Mouse (Mus musculus): ENCODE measurements at regions not wholly inside any gene's neighbourhood (a gene's known extent, or its start where the extent isn't known, plus 50 kb on each side); places are given as distances from the start of the nearest gene placed in this dataset.

DNA sequence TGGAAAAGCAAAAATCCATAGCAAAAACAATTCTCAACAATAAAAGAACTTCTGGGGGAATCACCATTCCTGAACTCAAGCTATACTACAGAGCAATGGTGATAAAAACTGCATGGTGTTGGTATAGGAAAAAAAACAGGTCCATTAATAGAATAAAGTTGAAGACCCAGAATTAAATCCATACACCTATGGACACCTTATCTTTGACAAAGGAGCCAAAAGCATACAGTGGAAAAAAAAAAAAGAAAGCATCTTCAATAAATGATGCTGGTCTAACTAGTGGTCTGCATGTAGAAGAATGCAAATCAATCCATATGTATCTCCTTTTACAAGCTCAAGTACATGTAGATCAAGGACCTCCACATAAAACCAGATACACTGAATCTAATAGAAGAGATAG lies 291.8 kb upstream of the Plscr5 start:
- Histone ChIP-seq H3K9me3 (replicated peaks; ENCODE audit: low read length) (no peaks in the 10 kb centered on the region), H3K4me3 (replicated peaks; ENCODE audit: low read depth, low read length) (no peak overlapping the region), H3K36me3 (ENCODE audit: insufficient read depth, low read length) (no peaks in the 10 kb centered on the region), H3K4me2 (ENCODE audit: low read length) (no peak overlapping the region), H3K27me3 (ENCODE audit: insufficient read depth, low read length) (no peaks in the 10 kb centered on the region), H3K4me1 (replicated peaks; ENCODE audit: insufficient read depth, low read length) (no peaks in the 10 kb centered on the region), H3K9ac (ENCODE audit: low read depth, low read length) (no peak overlapping the region), H3K27ac (no peak overlapping the region)
- ATAC-seq (replicated peaks; ENCODE audit: low FRiP score, low read depth): no peak
- DNase-seq (ENCODE audit: low spot score): no peak
- no peak for TF ChIP-seq CTCF (IDR thresholded peaks at IDR 0.05; ENCODE audit: low read depth)

DNA sequence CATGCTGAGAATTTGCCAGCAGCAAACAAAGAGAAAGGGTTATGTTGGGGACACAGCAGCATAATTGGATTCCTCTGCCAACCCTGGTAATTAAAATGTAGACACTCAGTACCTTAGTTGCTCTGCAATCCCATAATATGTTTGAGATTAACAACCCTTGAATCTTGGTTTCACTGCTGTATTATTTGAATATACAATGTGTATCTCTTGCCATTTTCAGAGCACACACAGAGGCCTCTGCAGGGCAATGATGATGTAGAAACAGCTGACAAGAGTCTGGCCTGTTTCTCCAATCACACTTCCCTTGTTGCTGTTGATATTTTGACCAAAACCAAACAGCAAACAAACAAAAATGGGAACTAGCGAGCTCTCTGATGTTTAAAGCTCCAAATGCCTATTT lies 315.9 kb upstream of the Plscr5 start:
- Histone ChIP-seq H3K9ac (ENCODE audit: low read depth, low read length) (no peak overlapping the region), H3K27ac (no peak overlapping the region), H3K4me3 (replicated peaks; ENCODE audit: low read depth, low read length) (no peak overlapping the region), H3K36me3 (ENCODE audit: insufficient read depth, low read length) (no peaks in the 10 kb centered on the region), H3K4me2 (ENCODE audit: low read length) (no peak overlapping the region), H3K9me3 (replicated peaks; ENCODE audit: low read length) (no peaks in the 10 kb centered on the region), H3K4me1 (replicated peaks; ENCODE audit: insufficient read depth, low read length) (no peaks in the 10 kb centered on the region), H3K27me3 (ENCODE audit: insufficient read depth, low read length) (no peaks in the 10 kb centered on the region)
- DNase-seq (ENCODE audit: low spot score) (no peak), ATAC-seq (replicated peaks; ENCODE audit: low FRiP score, low read depth) (no peak)
- TF ChIP-seq CTCF (IDR thresholded peaks at IDR 0.05; ENCODE audit: low read depth): no peak
- 76% methylated on average over 1 of the region's 1 CpGs for WGBS

GRCm38 (mm10) chr9:91831556-91831955 lies 361.2 kb upstream of the Plscr5 start:
- no peaks in the 10 kb centered on the region for H3K27me3 ChIP-seq (ENCODE audit: insufficient read depth, low read length)
- DNase-seq (ENCODE audit: low spot score) (no peak), ATAC-seq (replicated peaks; ENCODE audit: low FRiP score, low read depth) (no peak)
- no peak overlapping the region for H3K4me2 ChIP-seq (ENCODE audit: low read length)
- H3K4me3 ChIP-seq (replicated peaks; ENCODE audit: low read depth, low read length): no peak overlapping the region
- no peak overlapping the region for H3K9ac ChIP-seq (ENCODE audit: low read depth, low read length)
- 61% methylated on average over 3 of the region's 3 CpGs for WGBS
- H3K36me3 ChIP-seq (ENCODE audit: insufficient read depth, low read length): no peaks in the 10 kb centered on the region
- no peaks in the 10 kb centered on the region for H3K4me1 ChIP-seq (replicated peaks; ENCODE audit: insufficient read depth, low read length)
- TF ChIP-seq CTCF (IDR thresholded peaks at IDR 0.05; ENCODE audit: low read depth): no peak
- no peak overlapping the region for H3K27ac ChIP-seq
- no peaks in the 10 kb centered on the region for H3K9me3 ChIP-seq (replicated peaks; ENCODE audit: low read length)

DNA sequence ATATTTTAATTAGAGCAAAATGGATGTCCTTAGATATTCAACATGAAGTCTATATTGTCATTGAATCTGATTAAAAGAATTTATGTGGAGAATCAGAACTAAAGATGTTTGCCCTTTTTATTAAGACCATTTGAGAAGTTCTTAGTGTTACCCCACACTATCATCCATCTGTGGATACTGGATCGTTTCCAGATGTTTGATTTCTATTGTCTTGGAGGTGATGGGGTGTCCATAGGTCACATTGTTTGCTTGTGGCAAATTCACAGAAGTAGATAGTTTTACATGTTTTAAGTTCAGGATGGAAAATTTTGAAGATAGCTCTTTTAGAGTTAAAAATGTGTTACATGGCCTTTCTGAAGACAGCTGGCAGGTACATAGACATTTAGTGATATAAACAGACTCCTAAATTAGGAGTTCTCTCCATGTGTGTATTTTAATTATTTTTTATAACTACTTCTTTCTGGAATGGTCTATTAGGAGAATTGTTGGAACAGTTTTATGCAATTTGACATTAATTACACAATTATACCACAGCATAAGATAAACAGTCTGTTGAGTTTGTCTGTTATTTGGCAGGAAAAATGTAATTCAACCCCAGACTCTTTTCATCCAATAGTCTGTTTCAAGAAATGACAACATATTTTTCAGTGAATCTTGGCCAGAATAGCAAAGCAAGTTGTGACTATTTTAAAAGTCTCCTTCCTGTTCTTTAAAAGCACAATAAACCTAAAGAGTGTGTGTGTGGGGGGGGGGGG lies 368.8 kb upstream of the Plscr5 start:
- peak; percentile 40 for DNase-seq (ENCODE audit: low spot score)
- TF ChIP-seq CTCF (IDR thresholded peaks at IDR 0.05; ENCODE audit: low read depth): no peak
- ATAC-seq (replicated peaks; ENCODE audit: low FRiP score, low read depth): no peak
- 74% methylated on average over 1 of the region's 1 CpGs for WGBS
- Histone ChIP-seq H3K27ac (no peak overlapping the region), H3K9ac (ENCODE audit: low read depth, low read length) (no peak overlapping the region), H3K27me3 (ENCODE audit: insufficient read depth, low read length) (no peaks in the 10 kb centered on the region), H3K4me2 (ENCODE audit: low read length) (no peak overlapping the region), H3K4me3 (replicated peaks; ENCODE audit: low read depth, low read length) (no peak overlapping the region), H3K4me1 (replicated peaks; ENCODE audit: insufficient read depth, low read length) (no peaks in the 10 kb centered on the region), H3K36me3 (ENCODE audit: insufficient read depth, low read length) (no peaks in the 10 kb centered on the region), H3K9me3 (replicated peaks; ENCODE audit: low read length) (no peaks in the 10 kb centered on the region)

DNA sequence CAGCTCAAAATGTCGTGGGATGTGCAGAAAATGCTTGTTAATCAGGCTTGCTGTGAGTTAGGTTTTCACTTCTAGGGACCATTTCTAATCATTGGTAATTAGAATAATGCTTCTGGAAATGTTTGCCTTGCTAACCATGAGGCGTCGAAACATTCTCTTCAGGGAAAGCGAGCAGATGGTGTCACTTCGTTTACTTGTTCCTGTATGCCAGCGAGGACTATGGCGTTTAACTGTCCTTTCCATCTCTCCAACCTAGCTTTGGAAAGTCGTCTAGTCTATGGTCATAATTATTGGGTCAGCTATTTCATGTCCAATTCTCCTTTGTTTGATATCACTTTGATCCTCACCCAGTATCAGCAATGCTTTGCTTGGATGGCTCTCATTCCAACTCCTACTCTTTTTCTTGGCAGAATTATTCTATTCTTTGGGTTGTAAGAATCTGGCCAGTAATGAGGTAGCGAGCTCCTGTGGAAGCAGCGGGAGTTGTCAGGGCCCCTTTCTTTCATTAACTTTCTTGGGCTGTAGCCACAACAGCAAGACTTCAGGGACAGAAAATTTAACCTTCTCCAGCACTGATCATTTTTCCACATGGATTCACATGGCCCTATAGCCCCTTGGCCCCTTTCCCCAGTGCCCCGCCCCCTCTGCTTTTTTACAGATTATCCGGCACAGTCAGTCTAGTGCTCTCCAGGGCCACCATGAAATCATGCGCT lies 374.0 kb upstream of the Plscr5 start:
- H3K9ac ChIP-seq (ENCODE audit: low read depth, low read length): no peak overlapping the region
- no peak overlapping the region for H3K27ac ChIP-seq
- no peak overlapping the region for H3K4me3 ChIP-seq (replicated peaks; ENCODE audit: low read depth, low read length)
- no peaks in the 10 kb centered on the region for H3K9me3 ChIP-seq (replicated peaks; ENCODE audit: low read length)
- no peaks in the 10 kb centered on the region for H3K36me3 ChIP-seq (ENCODE audit: insufficient read depth, low read length)
- ATAC-seq (replicated peaks; ENCODE audit: low FRiP score, low read depth) (no peak), DNase-seq (ENCODE audit: low spot score) (no peak)
- TF ChIP-seq CTCF (IDR thresholded peaks at IDR 0.05; ENCODE audit: low read depth): no peak
- no peaks in the 10 kb centered on the region for H3K4me1 ChIP-seq (replicated peaks; ENCODE audit: insufficient read depth, low read length)
- WGBS: 71% methylated on average over 13 of the region's 13 CpGs
- H3K4me2 ChIP-seq (ENCODE audit: low read length): no peak overlapping the region
- no peaks in the 10 kb centered on the region for H3K27me3 ChIP-seq (ENCODE audit: insufficient read depth, low read length)

GRCm38 (mm10) chr9:91803372-91803961 lies 389.3 kb upstream of the Plscr5 start:
- ATAC-seq (replicated peaks; ENCODE audit: low FRiP score, low read depth): no peak
- Histone ChIP-seq H3K27me3 (ENCODE audit: insufficient read depth, low read length) (no peaks in the 10 kb centered on the region), H3K4me2 (ENCODE audit: low read length) (no peak overlapping the region), H3K9ac (ENCODE audit: low read depth, low read length) (no peak overlapping the region), H3K9me3 (replicated peaks; ENCODE audit: low read length) (no peaks in the 10 kb centered on the region), H3K4me3 (replicated peaks; ENCODE audit: low read depth, low read length) (no peak overlapping the region), H3K27ac (no peak overlapping the region), H3K4me1 (replicated peaks; ENCODE audit: insufficient read depth, low read length) (no peaks in the 10 kb centered on the region), H3K36me3 (ENCODE audit: insufficient read depth, low read length) (no peaks in the 10 kb centered on the region)
- no peak for TF ChIP-seq CTCF (IDR thresholded peaks at IDR 0.05; ENCODE audit: low read depth)
- 74% methylated on average over 3 of the region's 3 CpGs for WGBS
- no peak for DNase-seq (ENCODE audit: low spot score)

Data from kidney, postnatal 0 days (tissue).